Mouse (Mus musculus): ENCODE measurements at regions not wholly inside any gene's neighbourhood (a gene's known extent, or its start where the extent isn't known, plus 50 kb on each side); places are given as distances from the start of the nearest gene placed in this dataset.

DNA sequence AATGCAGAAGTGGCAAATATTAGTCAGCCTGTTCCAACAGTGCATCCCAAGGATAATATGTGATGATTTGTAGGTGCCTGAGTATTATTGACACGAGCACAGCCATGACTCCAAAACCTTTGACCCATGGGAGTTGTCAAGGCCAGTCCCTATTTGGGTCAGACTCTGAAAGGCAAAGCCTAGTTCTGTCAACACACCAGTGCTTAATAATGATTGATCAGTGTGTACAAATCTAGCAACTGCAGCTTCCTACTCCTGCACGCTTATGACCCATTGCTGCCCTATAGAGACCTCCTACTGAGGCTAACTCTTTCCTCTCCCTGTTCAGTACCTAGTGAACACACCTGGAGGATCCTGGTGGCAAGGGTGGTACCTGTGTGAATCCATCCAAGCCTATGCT, 427.3 kb downstream of the Fam84a start:
- no peak for TF ChIP-seq CTCF (IDR thresholded peaks at IDR 0.05)
- no peak for TF ChIP-seq POLR2A (IDR thresholded peaks at IDR 0.05; ENCODE audit: insufficient read depth, low read depth, low read length)

Measured in heart, adult 2 months (tissue).